Mouse (Mus musculus): ENCODE data around the gene Trabd2b. TPM values are rescaled to one million over a fixed set of nuclear protein-coding genes. Genes with fewer than 3 reads are reported as not detected.

Trabd2b gene
- polyA plus RNA-seq, 1 experiment from 2014 or later: 0.63 TPM

- Histone ChIP-seq H3K4me1 (replicated peaks; ENCODE audit: control insufficient read depth, insufficient read depth, low read length) (no peaks in the 10 kb centered on the region), H3K27ac (no peak overlapping the region), H3K9me3 (ENCODE audit: control insufficient read depth, low read length) (no peaks in the 10 kb centered on the region), H3K4me2 (replicated peaks) (no peak overlapping the region), H3K36me3 (replicated peaks; ENCODE audit: control insufficient read depth, insufficient read depth) (no peaks in the 10 kb centered on the region), H3K27me3 (ENCODE audit: control insufficient read depth, insufficient read depth, low read length) (no peaks in the 10 kb centered on the region), H3K9ac (no peak overlapping the region), H3K4me3 (replicated peaks; ENCODE audit: low read length) (no peak overlapping the region)
- ATAC-seq (ENCODE audit: low FRiP score) (no peak), DNase-seq (ENCODE audit: low spot score) (no peak)
- 94% methylated on average over 3 of the region's 3 CpGs for WGBS
Observed at GRCm38 (mm10) chr4:114511649-114512048, 105.1 kb downstream of the Trabd2b start.

DNA sequence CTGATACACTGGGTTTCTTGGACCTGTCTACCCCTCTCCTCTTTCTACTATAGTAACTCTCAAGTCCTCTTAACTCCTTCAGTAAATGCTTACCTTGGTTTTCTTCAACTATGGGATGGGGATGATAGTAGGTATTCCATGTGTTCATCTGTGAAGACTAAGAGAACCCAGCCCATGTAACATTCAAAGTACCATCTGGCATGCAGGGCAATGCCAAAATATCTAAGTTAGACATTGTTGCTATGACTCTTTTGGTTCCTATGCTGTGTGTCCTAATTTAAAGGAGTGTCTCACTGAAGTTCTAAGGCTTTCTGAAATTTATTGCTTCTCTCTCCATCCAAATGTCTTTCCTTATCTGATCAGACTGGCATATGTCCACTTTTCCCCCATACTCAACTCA lies 106.6 kb downstream of the Trabd2b start:
- Histone ChIP-seq H3K4me3 (replicated peaks; ENCODE audit: low read length) (no peak overlapping the region), H3K4me1 (replicated peaks; ENCODE audit: control insufficient read depth, insufficient read depth, low read length) (no peaks in the 10 kb centered on the region), H3K36me3 (replicated peaks; ENCODE audit: control insufficient read depth, insufficient read depth) (no peaks in the 10 kb centered on the region), H3K27me3 (ENCODE audit: control insufficient read depth, insufficient read depth, low read length) (no peaks in the 10 kb centered on the region), H3K27ac (no peak overlapping the region), H3K9me3 (ENCODE audit: control insufficient read depth, low read length) (no peaks in the 10 kb centered on the region), H3K4me2 (replicated peaks) (no peak overlapping the region), H3K9ac (no peak overlapping the region)
- DNase-seq (ENCODE audit: low spot score) (no peak), ATAC-seq (ENCODE audit: low FRiP score) (no peak)

DNA sequence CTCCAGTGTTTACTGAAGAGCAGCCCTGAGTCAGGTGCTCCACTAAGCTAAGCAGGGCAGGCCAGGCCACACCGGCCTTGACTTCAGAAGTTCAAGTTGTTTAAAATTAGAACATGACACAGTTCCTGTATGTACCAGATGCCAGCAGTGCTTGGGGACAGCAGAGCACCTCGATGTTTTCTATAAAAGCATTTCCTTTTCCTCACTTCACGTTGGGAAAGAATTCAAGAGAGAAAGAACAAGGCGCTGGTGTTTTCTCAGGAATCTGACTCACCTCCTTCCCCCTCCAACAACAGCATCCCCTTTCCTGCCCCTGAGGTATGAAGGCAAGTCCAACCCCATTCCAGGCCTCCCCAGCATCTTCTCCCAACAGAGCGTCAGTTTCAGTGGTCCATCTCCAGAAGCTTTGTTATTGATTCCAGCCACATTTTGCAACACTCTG lies 108.8 kb downstream of the Trabd2b start:
- H3K4me2 ChIP-seq (replicated peaks): no peak overlapping the region
- WGBS: 74% methylated on average over 5 of the region's 5 CpGs
- H3K4me1 ChIP-seq (replicated peaks; ENCODE audit: control insufficient read depth, insufficient read depth, low read length): no peaks in the 10 kb centered on the region
- H3K36me3 ChIP-seq (replicated peaks; ENCODE audit: control insufficient read depth, insufficient read depth): no peaks in the 10 kb centered on the region
- H3K9me3 ChIP-seq (ENCODE audit: control insufficient read depth, low read length): no peaks in the 10 kb centered on the region
- no peak overlapping the region for H3K27ac ChIP-seq
- no peak overlapping the region for H3K9ac ChIP-seq
- H3K27me3 ChIP-seq (ENCODE audit: control insufficient read depth, insufficient read depth, low read length): no peaks in the 10 kb centered on the region
- ATAC-seq (ENCODE audit: low FRiP score): no peak
- no peak overlapping the region for H3K4me3 ChIP-seq (replicated peaks; ENCODE audit: low read length)
- DNase-seq (ENCODE audit: low spot score): no peak

DNA sequence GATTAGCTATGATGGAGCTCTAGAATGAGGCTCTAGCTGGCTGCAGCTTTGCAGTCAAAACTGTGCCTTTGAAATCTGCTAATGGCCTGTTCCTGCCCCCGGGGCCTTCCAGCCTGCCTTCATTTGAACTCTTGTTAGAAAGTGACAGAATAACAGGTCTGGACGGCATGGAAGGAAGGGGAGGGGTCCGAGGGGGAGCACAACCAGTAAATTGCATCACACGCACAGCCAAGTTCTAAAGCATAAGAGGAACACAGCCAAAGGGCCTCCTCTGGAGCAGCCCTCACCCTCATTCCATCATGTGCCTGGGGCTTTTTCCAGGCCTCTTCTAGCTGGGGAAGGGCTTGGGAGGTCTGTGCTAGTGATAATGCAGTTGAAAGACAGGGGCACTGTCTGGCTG lies 110.1 kb downstream of the Trabd2b start:
- Histone ChIP-seq H3K4me2 (replicated peaks) (no peak overlapping the region), H3K9ac (no peak overlapping the region), H3K4me3 (replicated peaks; ENCODE audit: low read length) (no peak overlapping the region), H3K9me3 (ENCODE audit: control insufficient read depth, low read length) (no peaks in the 10 kb centered on the region), H3K36me3 (replicated peaks; ENCODE audit: control insufficient read depth, insufficient read depth) (no peaks in the 10 kb centered on the region), H3K4me1 (replicated peaks; ENCODE audit: control insufficient read depth, insufficient read depth, low read length) (no peaks in the 10 kb centered on the region), H3K27me3 (ENCODE audit: control insufficient read depth, insufficient read depth, low read length) (no peaks in the 10 kb centered on the region), H3K27ac (no peak overlapping the region)
- ATAC-seq (ENCODE audit: low FRiP score) (no peak), DNase-seq (ENCODE audit: low spot score) (no peak)
- WGBS: 41% methylated on average over 4 of the region's 4 CpGs

DNA sequence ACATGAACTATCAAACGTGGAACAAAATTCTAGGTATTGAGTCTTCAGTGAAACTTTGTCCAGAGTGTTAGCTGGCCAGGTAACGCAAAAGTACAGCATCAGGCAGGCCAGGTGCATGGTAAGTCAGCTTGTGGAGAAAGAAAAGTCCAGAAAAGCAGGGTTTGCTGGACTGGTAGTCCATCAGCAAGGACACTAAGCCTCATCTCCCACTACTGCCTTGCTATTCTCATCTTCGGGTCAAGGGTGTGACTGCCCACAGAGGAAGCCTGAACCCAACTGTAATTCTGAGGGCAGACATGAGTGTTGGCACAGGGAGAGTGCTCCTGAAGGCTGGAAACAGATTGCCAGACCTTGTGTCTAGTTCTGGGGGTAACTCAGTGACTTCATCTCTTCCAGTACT lies 111.5 kb downstream of the Trabd2b start:
- ATAC-seq (ENCODE audit: low FRiP score): no peak

DNA sequence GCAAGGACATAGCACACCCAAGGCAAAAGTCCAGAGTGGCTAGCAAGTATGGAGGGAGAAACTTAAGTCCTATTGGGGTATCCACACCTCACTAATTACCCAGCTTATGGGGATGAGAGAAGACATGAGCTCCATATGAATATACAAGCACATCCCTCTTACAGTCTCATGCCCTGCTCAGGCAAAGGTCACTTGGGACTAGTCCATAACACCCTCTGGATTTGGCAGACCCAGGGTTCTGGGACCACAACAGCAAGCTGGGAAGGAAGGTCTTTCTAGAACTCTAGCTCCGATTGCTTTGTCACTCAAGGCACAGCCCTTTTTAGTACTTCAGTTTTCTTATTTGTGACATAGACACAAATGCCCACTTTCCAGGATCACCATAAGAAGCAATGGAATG lies 112.0 kb downstream of the Trabd2b start:
- H3K9ac ChIP-seq: no peak overlapping the region
- no peak for ATAC-seq (ENCODE audit: low FRiP score)
- no peak for DNase-seq (ENCODE audit: low spot score)
- H3K4me2 ChIP-seq (replicated peaks): no peak overlapping the region
- no peaks in the 10 kb centered on the region for H3K9me3 ChIP-seq (ENCODE audit: control insufficient read depth, low read length)
- no peak overlapping the region for H3K4me3 ChIP-seq (replicated peaks; ENCODE audit: low read length)
- no peaks in the 10 kb centered on the region for H3K27me3 ChIP-seq (ENCODE audit: control insufficient read depth, insufficient read depth, low read length)
- no peak overlapping the region for H3K27ac ChIP-seq
- no peaks in the 10 kb centered on the region for H3K36me3 ChIP-seq (replicated peaks; ENCODE audit: control insufficient read depth, insufficient read depth)
- no peaks in the 10 kb centered on the region for H3K4me1 ChIP-seq (replicated peaks; ENCODE audit: control insufficient read depth, insufficient read depth, low read length)
- 90% methylated on average over 1 of the region's 1 CpGs for WGBS

More for the DNA sequence above, 111.5 kb downstream of the Trabd2b start:
- WGBS: 91% methylated on average over 3 of the region's 3 CpGs
- Histone ChIP-seq H3K9me3 (ENCODE audit: control insufficient read depth, low read length) (no peaks in the 10 kb centered on the region), H3K4me1 (replicated peaks; ENCODE audit: control insufficient read depth, insufficient read depth, low read length) (no peaks in the 10 kb centered on the region), H3K4me3 (replicated peaks; ENCODE audit: low read length) (no peak overlapping the region), H3K36me3 (replicated peaks; ENCODE audit: control insufficient read depth, insufficient read depth) (no peaks in the 10 kb centered on the region), H3K4me2 (replicated peaks) (no peak overlapping the region), H3K9ac (no peak overlapping the region), H3K27ac (no peak overlapping the region), H3K27me3 (ENCODE audit: control insufficient read depth, insufficient read depth, low read length) (no peaks in the 10 kb centered on the region)
- DNase-seq (ENCODE audit: low spot score): no peak

DNA sequence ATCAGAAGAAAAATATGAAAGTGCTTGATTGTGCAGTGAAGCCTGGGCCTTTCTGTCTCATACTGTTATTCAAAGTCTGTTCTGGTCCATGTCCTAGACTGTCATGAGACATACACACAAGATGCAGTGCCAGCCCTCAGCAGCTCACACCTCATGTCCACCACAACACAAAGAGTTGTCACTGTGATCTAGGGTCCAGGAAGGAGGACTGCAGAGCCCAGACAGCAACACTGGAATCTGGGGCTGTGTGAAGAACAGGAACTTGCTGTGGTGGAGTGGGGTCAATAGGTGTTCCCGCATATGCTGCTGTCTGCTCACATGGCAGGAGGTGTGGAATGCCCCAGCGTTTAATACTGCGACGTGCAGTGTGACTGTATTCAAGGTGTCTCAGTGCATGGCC lies 112.8 kb downstream of the Trabd2b start:
- H3K9me3 ChIP-seq (ENCODE audit: control insufficient read depth, low read length): no peaks in the 10 kb centered on the region
- DNase-seq (ENCODE audit: low spot score): no peak

GRCm38 (mm10) chr4:114519966-114520365 lies 113.4 kb downstream of the Trabd2b start:
- H3K4me1 ChIP-seq (replicated peaks; ENCODE audit: control insufficient read depth, insufficient read depth, low read length): no peaks in the 10 kb centered on the region
- no peaks in the 10 kb centered on the region for H3K36me3 ChIP-seq (replicated peaks; ENCODE audit: control insufficient read depth, insufficient read depth)
- 92% methylated on average over 3 of the region's 3 CpGs for WGBS
- no peak for ATAC-seq (ENCODE audit: low FRiP score)
- H3K4me3 ChIP-seq (replicated peaks; ENCODE audit: low read length): no peak overlapping the region
- no peak overlapping the region for H3K9ac ChIP-seq
- no peak for DNase-seq (ENCODE audit: low spot score)
- no peak overlapping the region for H3K27ac ChIP-seq
- no peak overlapping the region for H3K4me2 ChIP-seq (replicated peaks)
- no peaks in the 10 kb centered on the region for H3K27me3 ChIP-seq (ENCODE audit: control insufficient read depth, insufficient read depth, low read length)
- H3K9me3 ChIP-seq (ENCODE audit: control insufficient read depth, low read length): no peaks in the 10 kb centered on the region

More for the DNA sequence above, 112.8 kb downstream of the Trabd2b start:
- WGBS: 91% methylated on average over 4 of the region's 4 CpGs
- H3K27ac ChIP-seq: no peak overlapping the region
- H3K4me1 ChIP-seq (replicated peaks; ENCODE audit: control insufficient read depth, insufficient read depth, low read length): no peaks in the 10 kb centered on the region
- H3K27me3 ChIP-seq (ENCODE audit: control insufficient read depth, insufficient read depth, low read length): no peaks in the 10 kb centered on the region
- no peaks in the 10 kb centered on the region for H3K36me3 ChIP-seq (replicated peaks; ENCODE audit: control insufficient read depth, insufficient read depth)
- no peak overlapping the region for H3K4me3 ChIP-seq (replicated peaks; ENCODE audit: low read length)
- H3K4me2 ChIP-seq (replicated peaks): no peak overlapping the region
- ATAC-seq (ENCODE audit: low FRiP score): no peak
- H3K9ac ChIP-seq: no peak overlapping the region

DNA sequence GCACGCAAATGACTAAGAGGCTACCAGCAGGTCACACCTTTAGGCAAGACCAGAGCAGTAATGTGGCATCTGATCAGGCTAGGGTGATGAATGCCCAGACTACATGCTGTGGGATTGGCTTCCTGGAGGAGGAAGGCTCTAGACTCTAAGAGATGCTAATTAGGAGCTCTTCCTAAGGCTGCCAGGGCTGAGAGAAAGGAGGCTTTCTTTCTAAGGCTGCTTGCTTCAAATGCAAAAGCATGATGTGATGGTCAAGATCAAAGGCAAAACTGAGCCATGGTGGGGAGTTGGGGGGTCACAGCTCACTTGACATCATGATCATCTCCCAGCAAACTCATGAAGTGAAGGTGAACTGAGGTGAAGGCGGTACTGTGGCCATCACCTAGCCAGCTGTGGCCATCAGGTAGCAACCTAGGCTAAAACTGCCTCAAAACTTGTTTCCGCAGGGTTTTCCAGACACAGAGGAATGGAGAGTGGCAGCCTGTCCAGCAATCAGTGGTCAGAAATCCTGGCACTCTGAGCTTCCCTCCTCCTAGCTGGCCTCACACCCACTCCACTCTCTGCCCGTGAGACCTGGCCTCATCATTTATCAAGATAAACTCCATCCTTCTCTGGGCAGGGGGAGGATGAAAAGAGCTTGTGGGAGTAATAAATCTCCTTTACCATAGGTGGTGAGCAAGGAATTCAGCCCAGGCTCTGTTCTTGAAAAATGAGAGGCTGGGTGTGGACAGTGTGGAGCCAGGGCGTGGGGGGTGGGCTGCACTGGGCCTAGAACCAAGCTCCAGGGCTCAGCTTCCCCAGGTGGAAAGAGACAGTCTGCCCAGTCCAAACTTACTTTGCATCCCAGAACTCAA lies 117.0 kb downstream of the Trabd2b start:
- H3K9me3 ChIP-seq (ENCODE audit: control insufficient read depth, low read length): no peaks in the 10 kb centered on the region
- no peak overlapping the region for H3K4me2 ChIP-seq (replicated peaks)
- H3K4me1 ChIP-seq (replicated peaks; ENCODE audit: control insufficient read depth, insufficient read depth, low read length): no peaks in the 10 kb centered on the region
- DNase-seq (ENCODE audit: low spot score) (no peak), ATAC-seq (ENCODE audit: low FRiP score) (no peak)
- WGBS: 68% methylated on average over 5 of the region's 5 CpGs
- no peak overlapping the region for H3K4me3 ChIP-seq (replicated peaks; ENCODE audit: low read length)
- H3K27me3 ChIP-seq (ENCODE audit: control insufficient read depth, insufficient read depth, low read length): no peaks in the 10 kb centered on the region
- no peaks in the 10 kb centered on the region for H3K36me3 ChIP-seq (replicated peaks; ENCODE audit: control insufficient read depth, insufficient read depth)
- H3K27ac ChIP-seq: no peak overlapping the region
- H3K9ac ChIP-seq: no peak overlapping the region

Measured in hindbrain, embryonic 14.5 days (tissue).